Mouse (Mus musculus): ENCODE measurements around the gene Kcnj4.

DNA sequence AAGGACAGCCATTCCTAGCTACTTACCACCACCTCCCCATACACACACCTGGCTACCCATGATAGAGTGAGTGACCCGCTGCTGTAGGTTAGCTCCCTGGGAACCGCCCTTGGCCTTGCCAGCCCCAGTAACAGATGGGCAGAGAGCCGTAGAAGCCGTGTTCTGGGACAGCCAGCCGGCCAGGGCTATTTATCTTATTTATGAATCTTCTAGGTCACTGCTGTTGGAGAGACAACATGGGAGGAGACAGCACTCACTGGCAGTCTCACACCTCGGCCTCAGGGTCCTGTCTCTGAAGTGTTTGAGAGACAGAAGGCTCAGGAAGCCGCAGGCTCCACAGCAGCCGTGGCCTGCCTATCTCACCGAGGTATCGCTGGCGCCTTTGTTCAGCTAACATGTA, 15.6 kb downstream of the Kcnj4 start:
- TF ChIP-seq EP300 (IDR thresholded peaks at IDR 0.05), result no peak
- no peak for TF ChIP-seq CTCF (IDR thresholded peaks at IDR 0.05)
